Mouse (Mus musculus) embryo, embryonic 9.5 days (tissue): ENCODE results near the gene BC049730.

ENCODE experiments used
- DNase-seq: peaks from one replicate; pipeline ENCODE4 v3.0.0-alpha.2; 2017; ENCODE audit errors: extremely low spot score

BC049730 gene

DNA sequence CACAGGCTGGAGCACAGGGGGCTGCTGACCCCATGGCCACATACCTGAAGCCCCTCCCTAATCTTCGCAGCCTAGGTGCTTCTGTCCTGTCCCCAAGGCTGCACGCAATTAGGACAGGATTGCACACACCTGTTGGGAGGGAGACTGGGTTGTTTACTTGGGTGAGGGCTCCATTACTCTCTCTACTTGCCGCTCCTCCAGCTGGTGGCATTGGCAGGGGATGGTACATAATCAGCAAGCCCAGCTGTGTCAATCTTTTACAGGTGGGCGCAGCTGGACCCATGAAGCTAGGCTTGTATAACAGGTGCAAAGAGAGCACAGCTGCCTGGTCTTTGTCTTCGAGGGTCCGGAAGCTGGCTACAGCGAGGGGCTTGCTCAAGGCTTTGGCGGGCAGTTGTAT is 53.5 kb downstream of the BC049730 start:
- DNase-seq, result no peak
